Mouse (Mus musculus) kidney, adult 2 months (tissue): Measurements from ENCODE around the gene Wars.

Experiments
- CTCF ChIP-seq: fragments of 200-500 bp; conservative IDR thresholded peaks from 2 replicates; pipeline ENCODE4 v1.5.1; 2011; ENCODE audit warnings: low read depth, mild to moderate bottlenecking, control low read depth, low read length, moderate library complexity, mixed read lengths; ENCODE audit not compliant: insufficient read depth, insufficient read length
- POLR2A ChIP-seq: fragments of 200-500 bp; IDR thresholded peaks from one replicate; pipeline ENCODE4 v1.6.1; 2011; ENCODE audit warnings: low read depth, low read length, control low read depth

- no peak for TF ChIP-seq CTCF
- no peak for TF ChIP-seq POLR2A
These were observed 20.2 kb upstream of the Wars start for GRCm38 (mm10) chr12:108914198-108914597.
